Mouse (Mus musculus): ENCODE results near the gene Edf1.
A peak's percentile ranks its signal among the peaks of the same experiment; 100 is the strongest.

The Edf1 gene

DNA sequence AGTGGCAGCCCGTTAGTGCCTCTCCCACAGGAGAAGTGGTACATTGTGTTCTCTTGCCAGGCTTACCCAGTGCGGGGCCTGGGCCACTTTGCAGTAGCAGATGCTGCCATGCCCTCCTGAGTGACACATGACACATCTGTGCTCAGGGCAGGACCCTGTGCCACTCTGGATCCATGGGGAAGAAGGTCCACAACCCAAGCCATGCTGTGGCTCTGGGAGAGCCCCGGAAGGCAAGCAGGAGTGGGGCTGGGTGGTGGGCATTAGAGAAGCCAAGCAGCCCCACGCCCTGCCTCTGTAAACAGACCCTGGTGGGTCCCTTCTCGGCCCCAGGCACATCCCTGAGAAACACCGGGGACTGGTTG, 25.5 kb downstream of the Edf1 start:
- DNase-seq = peak; percentile 73

GRCm38 (mm10) chr2:25583571-25583970, 25.9 kb downstream of the Edf1 start:
- DNase-seq = peak; percentile 67

DNA sequence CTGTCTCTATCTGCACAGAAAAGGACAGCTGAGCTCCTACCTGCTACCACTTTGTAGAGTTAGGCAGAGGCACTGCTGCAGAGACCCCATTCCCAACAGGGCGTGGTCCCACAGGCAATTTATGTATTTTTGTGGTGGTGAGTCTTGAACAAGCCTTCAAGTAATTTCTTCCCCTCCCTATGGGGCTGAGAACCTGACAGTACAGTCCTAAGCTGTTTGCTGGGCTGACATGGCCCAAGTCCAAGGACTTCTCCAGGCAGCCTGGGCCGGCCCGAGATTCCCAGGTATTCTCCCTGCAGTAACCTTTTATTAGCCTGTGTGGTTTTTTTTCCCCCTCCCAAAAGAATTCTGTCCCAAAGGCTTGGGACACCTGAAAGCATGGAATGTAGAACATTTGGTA, 26.5 kb downstream of the Edf1 start:
- DNase-seq = peak; percentile 68

DNA sequence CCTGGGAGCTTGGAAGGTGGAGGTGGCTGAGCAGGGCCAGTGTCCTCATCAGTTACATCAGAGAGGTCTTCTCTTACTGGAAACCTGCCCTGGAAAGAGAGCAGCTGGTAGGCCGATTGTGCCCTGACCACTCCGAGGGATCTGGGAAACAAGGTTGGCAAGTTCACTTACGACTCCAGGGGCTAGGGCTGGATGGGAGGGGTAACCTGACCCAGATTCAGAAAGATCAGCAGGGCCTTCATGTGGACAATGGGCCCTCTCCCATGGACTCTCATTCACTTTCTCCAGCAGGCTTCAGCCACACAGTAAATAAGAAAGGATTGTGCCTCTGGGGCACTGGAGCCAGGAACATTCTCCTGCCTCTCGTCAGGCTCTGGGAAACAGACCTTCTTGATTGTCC, 27.2 kb downstream of the Edf1 start:
- DNase-seq = peak; percentile 59

GRCm38 (mm10) chr2:25585601-25586000, 28.0 kb downstream of the Edf1 start:
- DNase-seq = no peak

GRCm38 (mm10) chr2:25587290-25587689, 29.6 kb downstream of the Edf1 start:
- DNase-seq = no peak

GRCm38 (mm10) chr2:25588227-25588907, 30.7 kb downstream of the Edf1 start:
- DNase-seq = peak; percentile 23

DNA sequence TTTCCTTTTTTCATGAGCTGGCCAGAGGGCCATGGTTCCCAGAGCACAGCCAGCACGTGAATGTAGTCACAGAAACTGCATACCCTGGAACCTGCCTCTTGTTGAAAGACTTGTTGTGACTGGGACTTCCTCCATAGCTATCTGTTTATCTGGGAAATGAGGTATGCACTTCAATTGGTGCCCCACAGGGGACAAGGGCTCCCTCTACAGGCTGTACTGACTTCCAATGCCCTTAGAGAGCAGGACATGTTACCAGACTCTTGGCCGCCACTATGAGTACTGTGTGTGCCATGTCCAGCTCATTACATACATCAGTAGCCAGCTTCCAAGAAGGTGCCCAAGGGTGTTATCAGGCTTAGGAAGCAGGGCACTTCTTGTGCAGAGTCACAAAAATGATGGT, 34.2 kb downstream of the Edf1 start:
- DNase-seq = peak; percentile 45

GRCm38 (mm10) chr2:25596765-25597510, 39.3 kb downstream of the Edf1 start:
- DNase-seq = no peak

DNA sequence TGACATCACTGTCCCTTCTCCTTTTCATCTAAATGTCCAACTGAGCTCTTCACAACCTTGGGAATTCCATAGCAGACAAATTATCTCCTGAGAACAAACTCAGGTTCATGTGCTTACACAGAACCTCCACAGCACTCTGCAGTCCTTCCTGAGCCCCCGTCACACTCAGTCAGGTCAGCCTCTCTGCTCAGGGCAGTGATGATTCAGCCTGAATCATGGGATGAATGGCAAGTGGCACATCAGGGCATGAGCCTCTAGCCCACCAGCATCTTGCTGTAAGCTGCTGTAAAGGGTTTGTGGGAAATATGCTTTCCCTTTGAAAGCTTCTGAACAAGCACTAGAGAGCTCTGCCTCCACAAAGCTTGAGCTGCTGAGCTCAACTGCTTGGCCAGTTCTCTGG, 41.1 kb downstream of the Edf1 start:
- DNase-seq = no peak

DNA sequence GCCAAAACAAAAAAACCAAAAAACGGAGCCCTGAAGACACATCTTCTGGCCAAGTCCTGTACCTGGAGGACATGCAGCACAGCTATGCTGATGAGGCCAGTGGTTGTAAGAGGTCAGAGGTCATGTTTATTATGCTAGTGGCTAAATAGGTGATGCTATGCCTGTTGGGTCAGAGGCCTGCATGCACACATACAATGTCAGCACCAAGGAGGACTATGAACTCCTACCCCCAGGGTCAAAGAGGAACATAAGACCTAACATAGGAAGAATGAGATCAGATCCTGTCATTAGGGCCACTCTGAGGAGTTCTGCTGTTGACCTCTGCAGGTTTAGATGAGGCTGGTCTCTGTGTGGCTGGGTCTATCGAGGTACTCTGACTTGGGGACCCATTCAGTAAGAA, 42.4 kb downstream of the Edf1 start:
- DNase-seq = no peak

GRCm38 (mm10) chr2:25602526-25602925, 44.9 kb downstream of the Edf1 start:
- peak; percentile 48 for DNase-seq

- DNase-seq = peak; percentile 90
These were observed 50.3 kb downstream of the Edf1 start, which contains the start of gene Rabl6 for GRCm38 (mm10) chr2:25607761-25608622. Gene Rabl6, minus strand, starts transcription at chr2:25608521.

GRCm38 (mm10) chr2:25608671-25609070, 51.0 kb downstream of the Edf1 start:
- DNase-seq = peak; percentile 69

All from cerebellum, adult 9-11 months (tissue).